Mouse (Mus musculus): ENCODE measurements at regions not wholly inside any gene's neighbourhood (a gene's known extent, or its start where the extent isn't known, plus 50 kb on each side); places are given as distances from the start of the nearest gene placed in this dataset.

GRCm38 (mm10) chr2:173930606-173931177 is 145.4 kb upstream of the Stx16 start:
- DNase-seq (ENCODE audit: low read depth, low spot score) = no peak

GRCm38 (mm10) chr2:173935706-173936105 is 140.4 kb upstream of the Stx16 start:
- DNase-seq (ENCODE audit: low read depth, low spot score) = no peak

GRCm38 (mm10) chr2:173937531-173938439 is 138.3 kb upstream of the Stx16 start:
- DNase-seq (ENCODE audit: low read depth, low spot score) = peak; percentile 5

GRCm38 (mm10) chr2:173938440-173938787 is 137.7 kb upstream of the Stx16 start:
- no peak for DNase-seq (ENCODE audit: low read depth, low spot score)

- DNase-seq (ENCODE audit: low read depth, low spot score) = no peak
Measured at GRCm38 (mm10) chr2:173945441-173945840, 130.7 kb upstream of the Stx16 start.

GRCm38 (mm10) chr2:173948586-173948985 is 127.5 kb upstream of the Stx16 start:
- no peak for DNase-seq (ENCODE audit: low read depth, low spot score)

GRCm38 (mm10) chr2:173950164-173950891 is 125.8 kb upstream of the Stx16 start:
- peak; percentile 19 for DNase-seq (ENCODE audit: low read depth, low spot score)

- DNase-seq (ENCODE audit: low read depth, low spot score) = no peak
Measured at GRCm38 (mm10) chr2:173966111-173966510, 110.0 kb upstream of the Stx16 start.

GRCm38 (mm10) chr2:173970789-173971188 is 105.3 kb upstream of the Stx16 start:
- DNase-seq (ENCODE audit: low read depth, low spot score) = no peak

GRCm38 (mm10) chr2:173976314-173977053 is 99.6 kb upstream of the Stx16 start:
- DNase-seq (ENCODE audit: low read depth, low spot score) = no peak

- DNase-seq (ENCODE audit: low read depth, low spot score) = no peak
Measured at GRCm38 (mm10) chr2:173977236-173978053, 98.7 kb upstream of the Stx16 start.

- DNase-seq (ENCODE audit: low read depth, low spot score) = no peak
Measured at GRCm38 (mm10) chr2:173978138-173978765, 97.9 kb upstream of the Stx16 start.

GRCm38 (mm10) chr2:173981036-173981435 is 95.1 kb upstream of the Stx16 start:
- DNase-seq (ENCODE audit: low read depth, low spot score) = no peak

GRCm38 (mm10) chr2:173987516-173987915 is 88.6 kb upstream of the Stx16 start:
- DNase-seq (ENCODE audit: low read depth, low spot score) = no peak

- no peak for DNase-seq (ENCODE audit: low read depth, low spot score)
Measured at GRCm38 (mm10) chr2:173987921-173988320, 88.2 kb upstream of the Stx16 start.

GRCm38 (mm10) chr2:173988641-173989336 is 87.3 kb upstream of the Stx16 start:
- peak; percentile 18 for DNase-seq (ENCODE audit: low read depth, low spot score)

- DNase-seq (ENCODE audit: low read depth, low spot score) = no peak
Measured at GRCm38 (mm10) chr2:173990664-173991063, 85.4 kb upstream of the Stx16 start.

- no peak for DNase-seq (ENCODE audit: low read depth, low spot score)
Measured at GRCm38 (mm10) chr2:173991447-173991846, 84.7 kb upstream of the Stx16 start.

GRCm38 (mm10) chr2:173992041-173992440 is 84.1 kb upstream of the Stx16 start:
- no peak for DNase-seq (ENCODE audit: low read depth, low spot score)
